Comparison of ENCODE assay signal across 7 mouse cellular contexts in the genomic region with DNA sequence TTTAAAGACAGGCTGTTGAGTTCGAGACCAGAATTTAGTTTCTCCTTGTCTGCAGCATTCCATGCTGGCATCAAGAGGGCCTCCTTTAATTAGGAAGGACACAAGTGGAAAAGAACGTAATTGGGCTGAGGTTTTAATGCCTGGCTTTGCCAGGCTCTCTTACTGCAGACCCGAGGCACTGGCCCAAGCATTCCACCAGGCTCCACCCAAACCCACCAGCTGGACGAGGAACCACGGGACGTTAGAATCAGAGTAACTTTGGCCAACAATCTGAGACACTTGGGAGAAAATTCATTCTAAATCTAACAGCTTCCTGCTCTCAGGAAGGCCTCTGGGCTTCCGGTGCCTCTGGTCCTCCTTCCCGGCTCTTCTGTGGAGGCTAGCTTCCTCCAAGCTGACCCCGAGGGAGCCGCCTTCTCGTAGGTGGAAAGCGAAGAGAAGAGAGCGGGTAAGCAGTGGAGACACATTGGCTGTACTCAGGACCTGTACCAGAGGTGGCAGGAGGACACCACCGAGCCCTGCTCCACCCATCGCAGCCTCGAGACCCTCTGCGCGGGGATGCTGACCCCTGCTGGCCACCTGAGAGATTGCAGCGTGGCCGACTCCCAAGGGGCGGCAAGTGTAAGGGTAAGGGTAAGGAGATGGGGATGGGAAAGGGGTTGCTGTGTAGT.
DNase-seq lines count a peak whose midpoint lies in the region; ATAC-seq lines count a peak whose summit lies in the region.

No protein-coding gene starts in this region.

- no peaks in the 10 kb centered on the region for H3K36me3 ChIP-seq in limb, embryonic 10.5 days
- no peaks in the 10 kb centered on the region for H3K36me3 ChIP-seq in midbrain, embryonic 12.5 days

- H3K9ac ChIP-seq in midbrain, embryonic 12.5 days (replicated peaks): peak overlapping the region; percentile 35

- peak overlapping the region; percentile 43 for H3K4me3 ChIP-seq in limb, embryonic 10.5 days
- peak overlapping the region; percentile 27 for H3K4me3 ChIP-seq in midbrain, embryonic 12.5 days

- H3K4me1 ChIP-seq in limb, embryonic 10.5 days: peaks cover 25% of the 10 kb centered on the region
- H3K4me1 ChIP-seq in midbrain, embryonic 12.5 days: 0 out of 2 replicates have a peak, but pooled peaks cover 2% of the 10 kb centered on the region

- DNase-seq in adrenal gland, adult 2 months: peak; percentile 88
- DNase-seq in embryo, embryonic 11.5 days (ENCODE audit: low read depth, low spot score): peak; percentile 72
- DNase-seq in kidney, adult 11 months: peak; percentile 76
- DNase-seq in limb, embryonic 10.5 days (ENCODE audit: low spot score): peak; percentile 90
- DNase-seq in skeletal muscle tissue, adult 2 months (ENCODE audit: low read depth, low spot score): peak; percentile 73

- peak overlapping the region; percentile 54 for H3K4me2 ChIP-seq in midbrain, embryonic 12.5 days (replicated peaks)

- no peaks in the 10 kb centered on the region for H3K9me3 ChIP-seq in limb, embryonic 10.5 days (replicated peaks)
- no peaks in the 10 kb centered on the region for H3K9me3 ChIP-seq in midbrain, embryonic 12.5 days

- WGBS in limb, embryonic 10.5 days: 16% methylated on average over 21 of the region's 21 CpGs
- 17% methylated on average over 21 of the region's 21 CpGs for WGBS in midbrain, embryonic 12.5 days

- H3K27me3 ChIP-seq in limb, embryonic 10.5 days (ENCODE audit: low read depth, poor library complexity, severe bottlenecking): no peaks in the 10 kb centered on the region
- peaks cover 6% of the 10 kb centered on the region for H3K27me3 ChIP-seq in midbrain, embryonic 12.5 days

- H3K27ac ChIP-seq in limb, embryonic 10.5 days: peak overlapping the region; percentile 74
- no peak overlapping the region for H3K27ac ChIP-seq in midbrain, embryonic 12.5 days (replicated peaks)

- peak; percentile 99 for ATAC-seq in granulocyte monocyte progenitor cell, adult 5-6 weeks (replicated peaks; ENCODE audit: poor library complexity, severe bottlenecking)
- ATAC-seq in midbrain, embryonic 12.5 days (ENCODE audit: low FRiP score, low read depth): peak; percentile 93
